Mouse (Mus musculus): Measurements from ENCODE around the gene Bpi. TPM values are rescaled to one million over a fixed set of nuclear protein-coding genes. Genes with fewer than 3 reads are reported as not detected.

The Bpi gene
- polyA plus RNA-seq, 1 experiment from 2014 or later: not detected

- no peak for DNase-seq (ENCODE audit: low spot score)
- Histone ChIP-seq H3K36me3 (no peaks in the 10 kb centered on the region), H3K9me3 (no peaks in the 10 kb centered on the region), H3K4me1 (replicated peaks) (peaks cover 19% of the 10 kb centered on the region), H3K27ac (no peak overlapping the region), H3K27me3 (ENCODE audit: insufficient read depth, poor library complexity, severe bottlenecking) (0 out of 2 replicates have a peak, but pooled peaks cover 3% of the 10 kb centered on the region), H3K4me3 (no peak overlapping the region)
- 82% methylated on average over 4 of the region's 4 CpGs for WGBS
These were observed 12.6 kb upstream of the Bpi start for GRCm38 (mm10) chr2:158245072-158245817.

- no peak for DNase-seq (ENCODE audit: low spot score)
- 87% methylated on average over 6 of the region's 6 CpGs for WGBS
- Histone ChIP-seq H3K27me3 (ENCODE audit: insufficient read depth, poor library complexity, severe bottlenecking) (no peaks in the 10 kb centered on the region; the same call in 1 of the 2 replicates), H3K27ac (no peak overlapping the region), H3K9me3 (no peaks in the 10 kb centered on the region), H3K4me3 (no peak overlapping the region), H3K4me1 (replicated peaks) (peaks cover 16% of the 10 kb centered on the region), H3K36me3 (no peaks in the 10 kb centered on the region)
These were observed 10.0 kb upstream of the Bpi start for GRCm38 (mm10) chr2:158247852-158248251.

DNA sequence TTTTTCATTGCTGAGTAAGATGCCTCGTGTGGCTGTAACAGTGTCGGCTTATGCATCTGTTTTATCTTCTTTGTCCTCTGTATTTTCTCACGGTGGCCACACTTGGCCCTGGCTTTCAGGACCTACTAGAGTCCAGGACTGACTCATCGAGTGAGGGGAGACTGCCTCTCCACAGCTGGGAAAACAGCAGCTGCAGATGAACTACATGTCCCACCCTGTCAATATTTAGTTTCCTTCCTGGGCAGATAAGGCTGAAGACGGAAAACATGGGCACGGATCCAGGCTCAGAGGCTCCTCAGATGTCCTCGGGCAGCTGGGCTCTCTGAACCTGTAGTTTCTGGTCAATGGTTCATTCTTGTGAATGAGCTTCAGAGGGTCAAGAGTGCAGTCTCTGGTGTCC lies 9.6 kb upstream of the Bpi start:
- no peaks in the 10 kb centered on the region for H3K9me3 ChIP-seq
- peaks cover 17% of the 10 kb centered on the region for H3K4me1 ChIP-seq (replicated peaks)
- DNase-seq (ENCODE audit: low spot score): no peak
- H3K4me3 ChIP-seq: no peak overlapping the region
- H3K27me3 ChIP-seq (ENCODE audit: insufficient read depth, poor library complexity, severe bottlenecking): no peaks in the 10 kb centered on the region; the same call in 1 of the 2 replicates
- no peaks in the 10 kb centered on the region for H3K36me3 ChIP-seq
- no peak overlapping the region for H3K27ac ChIP-seq
- WGBS: 78% methylated on average over 7 of the region's 7 CpGs

GRCm38 (mm10) chr2:158250558-158250957 lies 7.3 kb upstream of the Bpi start:
- Histone ChIP-seq H3K4me1 (replicated peaks) (peaks cover 28% of the 10 kb centered on the region), H3K4me3 (no peak overlapping the region), H3K27ac (no peak overlapping the region), H3K9me3 (no peaks in the 10 kb centered on the region), H3K27me3 (ENCODE audit: insufficient read depth, poor library complexity, severe bottlenecking) (no peaks in the 10 kb centered on the region; the same call in 1 of the 2 replicates), H3K36me3 (no peaks in the 10 kb centered on the region)
- 91% methylated on average over 4 of the region's 4 CpGs for WGBS
- DNase-seq (ENCODE audit: low spot score): no peak

GRCm38 (mm10) chr2:158253806-158254205 lies 4.1 kb upstream of the Bpi start:
- Histone ChIP-seq H3K27ac (no peak overlapping the region), H3K9me3 (no peaks in the 10 kb centered on the region), H3K4me3 (no peak overlapping the region), H3K36me3 (no peaks in the 10 kb centered on the region), H3K27me3 (ENCODE audit: insufficient read depth, poor library complexity, severe bottlenecking) (peaks cover 9% of the 10 kb centered on the region), H3K4me1 (replicated peaks) (peaks cover 53% of the 10 kb centered on the region)
- WGBS: 73% methylated on average over 5 of the region's 5 CpGs
- no peak for DNase-seq (ENCODE audit: low spot score)

DNA sequence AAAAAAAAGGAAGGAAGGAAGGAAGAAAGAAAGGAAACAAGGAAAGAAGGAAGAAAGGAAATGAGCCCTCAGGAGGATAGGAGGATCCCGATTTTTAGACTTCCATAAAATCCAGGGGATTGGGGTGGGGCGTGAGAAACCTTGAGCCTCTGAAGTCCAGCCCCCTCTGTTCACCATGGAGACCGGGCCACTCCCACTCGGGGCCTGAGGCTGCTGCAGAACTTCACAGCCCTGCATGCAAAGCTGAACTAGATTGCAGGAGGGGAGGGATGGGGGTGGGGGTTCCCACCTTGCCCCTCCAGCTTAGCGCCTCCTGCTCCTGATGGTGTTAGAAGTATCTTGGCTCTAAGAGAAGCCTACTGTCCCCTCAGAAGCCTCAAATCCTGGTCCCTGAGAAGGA lies 1.0 kb upstream of the Bpi start:
- Histone ChIP-seq H3K4me1 (replicated peaks) (peaks cover 46% of the 10 kb centered on the region), H3K36me3 (no peaks in the 10 kb centered on the region), H3K9me3 (no peaks in the 10 kb centered on the region), H3K27ac (peak overlapping the region; percentile 57; the same call in 1 of the 2 replicates), H3K27me3 (ENCODE audit: insufficient read depth, poor library complexity, severe bottlenecking) (peaks cover 9% of the 10 kb centered on the region), H3K4me3 (0 out of 2 replicates have a peak overlapping the region, but pooled peaks have one; percentile 16)
- peak; percentile 31 for DNase-seq (ENCODE audit: low spot score)
- 17% methylated on average over 5 of the region's 5 CpGs for WGBS

- 13% methylated on average over 12 of the region's 12 CpGs for WGBS
- Histone ChIP-seq H3K36me3 (no peaks in the 10 kb centered on the region), H3K27me3 (ENCODE audit: insufficient read depth, poor library complexity, severe bottlenecking) (peaks cover 9% of the 10 kb centered on the region; the same call in 1 of the 2 replicates), H3K4me1 (replicated peaks) (peaks cover 48% of the 10 kb centered on the region), H3K9me3 (no peaks in the 10 kb centered on the region), H3K4me3 (no peak overlapping the region), H3K27ac (no peak overlapping the region)
- peak; percentile 83 for DNase-seq (ENCODE audit: low spot score)
These were observed 887 bp downstream of the Bpi start for GRCm38 (mm10) chr2:158258781-158259180.

- no peak for DNase-seq (ENCODE audit: low spot score)
- Histone ChIP-seq H3K4me1 (replicated peaks) (peaks cover 42% of the 10 kb centered on the region), H3K9me3 (no peaks in the 10 kb centered on the region), H3K27ac (no peak overlapping the region), H3K4me3 (no peak overlapping the region), H3K36me3 (no peaks in the 10 kb centered on the region), H3K27me3 (ENCODE audit: insufficient read depth, poor library complexity, severe bottlenecking) (peaks cover 9% of the 10 kb centered on the region; the same call in 1 of the 2 replicates)
- 84% methylated on average over 8 of the region's 8 CpGs for WGBS
These were observed 1.6 kb downstream of the Bpi start for GRCm38 (mm10) chr2:158259498-158259897.

DNA sequence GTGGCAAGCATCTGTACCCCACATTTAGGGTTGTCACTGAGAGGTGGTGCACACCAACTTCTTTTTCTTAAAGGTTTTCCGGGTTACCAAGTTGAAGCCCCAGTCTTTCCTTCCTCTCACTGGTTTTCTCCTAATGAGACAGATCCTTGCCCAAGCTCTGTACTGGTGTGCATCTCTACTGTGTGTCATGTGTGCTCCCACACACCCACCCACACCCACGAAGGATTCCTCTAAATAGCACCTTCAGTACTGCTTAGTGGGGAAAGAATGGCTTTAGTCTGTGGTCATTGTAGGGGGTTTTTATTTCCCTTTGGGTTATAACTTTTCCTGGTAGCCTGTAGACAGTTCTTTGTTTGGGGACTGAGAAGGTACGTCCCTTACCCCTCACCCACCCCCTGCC lies 7.0 kb downstream of the Bpi start:
- no peaks in the 10 kb centered on the region for H3K27me3 ChIP-seq (ENCODE audit: insufficient read depth, poor library complexity, severe bottlenecking)
- no peak overlapping the region for H3K4me3 ChIP-seq
- WGBS: 75% methylated on average over 3 of the region's 3 CpGs
- no peak for DNase-seq (ENCODE audit: low spot score)
- no peak overlapping the region for H3K27ac ChIP-seq
- H3K36me3 ChIP-seq: no peaks in the 10 kb centered on the region
- no peaks in the 10 kb centered on the region for H3K9me3 ChIP-seq
- peaks cover 8% of the 10 kb centered on the region; the same call in 1 of the 2 replicates for H3K4me1 ChIP-seq (replicated peaks)

- DNase-seq (ENCODE audit: low spot score): no peak
- Histone ChIP-seq H3K27ac (no peak overlapping the region), H3K36me3 (no peaks in the 10 kb centered on the region), H3K4me3 (no peak overlapping the region), H3K9me3 (no peaks in the 10 kb centered on the region), H3K27me3 (ENCODE audit: insufficient read depth, poor library complexity, severe bottlenecking) (no peaks in the 10 kb centered on the region), H3K4me1 (replicated peaks) (peaks cover 22% of the 10 kb centered on the region)
- WGBS: 80% methylated on average over 8 of the region's 8 CpGs
These were observed 12.1 kb downstream of the Bpi start for GRCm38 (mm10) chr2:158270017-158270416.

DNA sequence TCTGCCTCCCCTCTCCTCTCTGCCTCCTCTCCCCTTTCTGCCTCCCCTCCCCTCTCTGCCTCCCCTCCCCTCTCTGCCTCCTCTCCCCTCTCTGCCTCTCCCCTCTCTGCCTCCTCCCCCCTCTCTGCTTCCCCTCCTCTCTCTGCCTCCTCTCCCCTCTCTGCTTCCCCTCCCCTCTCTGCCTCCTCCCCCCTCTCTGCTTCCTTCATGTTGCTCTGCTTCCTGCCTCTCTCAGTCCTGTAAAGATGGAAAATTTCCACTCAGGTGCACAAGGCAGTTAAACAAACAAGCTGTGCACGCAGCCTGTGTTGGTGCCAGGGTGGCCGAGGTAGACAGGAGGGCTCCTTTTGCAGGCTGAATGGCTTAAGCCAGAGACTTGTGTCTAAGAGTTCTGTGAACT lies 15.8 kb downstream of the Bpi start:
- no peaks in the 10 kb centered on the region for H3K27me3 ChIP-seq (ENCODE audit: insufficient read depth, poor library complexity, severe bottlenecking)
- no peak overlapping the region for H3K4me3 ChIP-seq
- WGBS: 37% methylated on average over 2 of the region's 2 CpGs
- H3K9me3 ChIP-seq: no peaks in the 10 kb centered on the region
- H3K4me1 ChIP-seq (replicated peaks): peaks cover 49% of the 10 kb centered on the region
- no peaks in the 10 kb centered on the region for H3K36me3 ChIP-seq
- no peak for DNase-seq (ENCODE audit: low spot score)
- H3K27ac ChIP-seq: peak overlapping the region; percentile 66; the same call in 1 of the 2 replicates

- Histone ChIP-seq H3K27me3 (ENCODE audit: insufficient read depth, poor library complexity, severe bottlenecking) (no peaks in the 10 kb centered on the region), H3K27ac (no peak overlapping the region), H3K9me3 (no peaks in the 10 kb centered on the region), H3K36me3 (no peaks in the 10 kb centered on the region), H3K4me1 (replicated peaks) (peaks cover 49% of the 10 kb centered on the region), H3K4me3 (no peak overlapping the region)
- DNase-seq (ENCODE audit: low spot score): no peak
- WGBS: 89% methylated on average over 3 of the region's 3 CpGs
These were observed 17.5 kb downstream of the Bpi start for GRCm38 (mm10) chr2:158275349-158275748.

DNA sequence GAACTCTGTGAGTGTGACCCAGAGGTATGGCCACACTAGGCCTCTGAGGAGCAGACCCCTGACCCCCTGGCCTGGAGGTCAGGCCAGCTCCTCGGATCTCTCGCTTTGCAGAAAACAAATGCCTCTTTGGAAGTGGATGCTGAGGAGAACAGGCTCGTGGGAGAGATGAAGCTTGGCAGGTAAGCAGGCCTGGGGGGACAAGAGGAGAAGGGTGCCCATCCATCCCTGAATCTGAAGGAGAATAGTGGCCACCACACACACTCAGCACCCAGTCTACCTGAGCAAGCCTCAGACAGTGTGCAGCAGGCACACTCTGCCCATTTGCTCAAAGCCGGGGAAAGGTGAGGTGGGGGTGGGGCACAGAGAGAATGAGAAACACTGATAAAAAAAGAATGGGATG lies 17.9 kb downstream of the Bpi start:
- Histone ChIP-seq H3K36me3 (no peaks in the 10 kb centered on the region), H3K4me3 (no peak overlapping the region), H3K9me3 (no peaks in the 10 kb centered on the region), H3K27me3 (ENCODE audit: insufficient read depth, poor library complexity, severe bottlenecking) (no peaks in the 10 kb centered on the region), H3K27ac (no peak overlapping the region), H3K4me1 (replicated peaks) (peaks cover 49% of the 10 kb centered on the region)
- DNase-seq (ENCODE audit: low spot score): no peak
- WGBS: 65% methylated on average over 4 of the region's 4 CpGs

All from hindbrain, embryonic 10.5 days (tissue).